Mouse (Mus musculus) testis, adult 2 months (tissue): ENCODE results near the gene Foxp1. TPM values are rescaled to one million over a fixed set of nuclear protein-coding genes. Genes with fewer than 3 reads are reported as not detected.

ENCODE experiments used
- H3K27ac ChIP-seq: fragments of 200-500 bp; 2 replicates; pipeline ENCODE4 v1.5.1; 2012; ENCODE audit warnings: low read depth, low read length; ENCODE audit not compliant: control insufficient read depth, insufficient read depth
- H3K27me3 ChIP-seq: fragments of 200-500 bp; 2 replicates; pipeline ENCODE4 v1.6.1; 2012; ENCODE audit warnings: mild to moderate bottlenecking, low read length, moderate library complexity; ENCODE audit not compliant: control insufficient read depth, insufficient read depth
- H3K36me3 ChIP-seq: fragments of 200-500 bp; 2 replicates; pipeline ENCODE4 v1.6.1; 2012; ENCODE audit warnings: mild to moderate bottlenecking, low read length; ENCODE audit not compliant: control insufficient read depth, insufficient read depth
- H3K4me1 ChIP-seq: fragments of 200-500 bp; 2 replicates; pipeline ENCODE4 v1.6.1; 2012; ENCODE audit warnings: low read length; ENCODE audit not compliant: control insufficient read depth, insufficient read depth
- H3K4me3 ChIP-seq: fragments of 200-500 bp; 2 replicates; pipeline ENCODE4 v1.5.1; 2012; ENCODE audit warnings: low read depth, mild to moderate bottlenecking, low read length, moderate library complexity, mixed read lengths; ENCODE audit not compliant: control insufficient read depth
- CTCF ChIP-seq: fragments of 200-500 bp; IDR thresholded peaks from 2 replicates; pipeline ENCODE4 v1.5.1; 2012; ENCODE audit warnings: low read depth, mild to moderate bottlenecking, inconsistent platforms, low read length, moderate library complexity; ENCODE audit not compliant: control insufficient read depth, insufficient read depth, insufficient replicate concordance
- POLR2A ChIP-seq: fragments of 200-500 bp; IDR thresholded peaks from 2 replicates; pipeline ENCODE4 v1.6.1; 2012; ENCODE audit warnings: low read depth, mild to moderate bottlenecking, inconsistent platforms, low read length, moderate library complexity; ENCODE audit not compliant: control insufficient read depth
- polyA plus RNA-seq: library from polyadenylated mRNA; depleted of rRNA; stranded (reverse); fragments of >200 nt; gene quantifications from 2 replicates; pipeline ENCODE4 v1.2.3, GENCODE M21; 2012

Gene Foxp1
- polyA plus RNA-seq, 1 experiment: 34.8 TPM

DNA sequence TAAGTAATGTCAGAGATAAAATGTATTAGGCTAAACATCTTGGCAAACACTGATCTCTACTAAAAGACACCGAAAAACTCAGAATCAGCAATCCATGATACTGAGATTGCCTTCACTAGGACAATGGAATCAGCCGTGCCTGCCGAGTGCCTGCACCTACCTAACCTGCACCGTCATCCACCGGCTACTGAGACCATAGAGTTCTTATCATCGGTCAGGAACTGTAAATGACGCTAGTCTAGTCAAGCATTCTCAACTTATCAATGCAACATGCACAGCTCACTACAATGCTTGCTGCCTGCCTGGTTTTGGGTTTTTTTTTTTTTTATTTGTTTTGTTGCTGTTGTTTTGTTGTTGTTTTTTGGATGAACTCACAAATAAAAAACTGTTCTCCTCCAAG is 542.1 kb downstream of the Foxp1 start:
- TF ChIP-seq CTCF: no peak
- no peak for TF ChIP-seq POLR2A
- Histone ChIP-seq H3K36me3 (no peaks in the 10 kb centered on the region), H3K4me1 (no peaks in the 10 kb centered on the region), H3K27ac (no peak overlapping the region), H3K27me3 (no peaks in the 10 kb centered on the region), H3K4me3 (no peak overlapping the region)

DNA sequence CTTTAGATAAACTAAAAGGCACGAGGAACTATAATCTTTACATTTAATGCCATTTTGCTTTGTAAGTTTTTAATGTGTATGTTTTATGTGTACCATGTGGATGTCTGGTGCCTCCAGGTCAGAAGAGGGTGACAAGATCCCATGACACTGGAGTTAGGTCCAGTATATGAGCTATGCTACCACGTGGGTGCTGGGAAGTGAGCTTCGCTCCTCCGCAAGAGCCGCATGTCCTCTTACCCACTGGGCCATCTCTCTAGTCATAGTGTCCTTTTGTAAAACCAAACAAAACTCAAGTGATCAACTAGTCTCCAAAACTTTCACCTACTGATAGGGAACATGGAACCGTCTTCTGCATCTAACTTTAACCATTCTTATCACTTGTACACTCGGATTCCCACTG is 542.5 kb downstream of the Foxp1 start:
- H3K4me3 ChIP-seq: no peak overlapping the region
- TF ChIP-seq POLR2A (no peak), CTCF (no peak)
- no peak overlapping the region for H3K27ac ChIP-seq
- H3K36me3 ChIP-seq: no peaks in the 10 kb centered on the region
- H3K4me1 ChIP-seq: no peaks in the 10 kb centered on the region
- no peaks in the 10 kb centered on the region for H3K27me3 ChIP-seq

DNA sequence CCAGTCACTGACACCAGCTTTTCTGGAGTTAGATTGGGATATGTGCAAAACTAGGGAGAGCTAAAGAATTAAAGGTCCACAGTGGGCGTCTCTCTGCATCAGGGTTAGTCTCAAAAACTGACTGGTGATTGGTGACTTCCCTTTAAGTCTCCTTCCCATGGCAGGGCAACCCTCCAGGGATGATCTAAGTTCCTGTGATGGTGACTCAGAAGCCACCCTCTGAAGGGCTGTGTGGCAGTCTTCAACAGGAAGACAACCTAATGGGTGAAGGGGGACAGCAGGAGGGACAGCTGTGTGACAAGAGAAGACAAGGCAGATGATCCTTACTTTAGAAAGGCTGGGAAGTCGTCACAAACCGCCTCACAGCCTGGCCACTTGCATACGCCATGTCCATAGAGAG is 544.7 kb downstream of the Foxp1 start:
- Histone ChIP-seq H3K27me3 (no peaks in the 10 kb centered on the region), H3K4me3 (no peak overlapping the region), H3K4me1 (no peaks in the 10 kb centered on the region), H3K27ac (no peak overlapping the region), H3K36me3 (no peaks in the 10 kb centered on the region)
- TF ChIP-seq CTCF: no peak
- TF ChIP-seq POLR2A: no peak

GRCm38 (mm10) chr6:98975918-98976317 is 546.6 kb downstream of the Foxp1 start:
- H3K27me3 ChIP-seq: no peaks in the 10 kb centered on the region
- no peaks in the 10 kb centered on the region for H3K4me1 ChIP-seq
- H3K36me3 ChIP-seq: no peaks in the 10 kb centered on the region
- TF ChIP-seq POLR2A (no peak), CTCF (no peak)
- H3K27ac ChIP-seq: no peak overlapping the region
- no peak overlapping the region for H3K4me3 ChIP-seq

DNA sequence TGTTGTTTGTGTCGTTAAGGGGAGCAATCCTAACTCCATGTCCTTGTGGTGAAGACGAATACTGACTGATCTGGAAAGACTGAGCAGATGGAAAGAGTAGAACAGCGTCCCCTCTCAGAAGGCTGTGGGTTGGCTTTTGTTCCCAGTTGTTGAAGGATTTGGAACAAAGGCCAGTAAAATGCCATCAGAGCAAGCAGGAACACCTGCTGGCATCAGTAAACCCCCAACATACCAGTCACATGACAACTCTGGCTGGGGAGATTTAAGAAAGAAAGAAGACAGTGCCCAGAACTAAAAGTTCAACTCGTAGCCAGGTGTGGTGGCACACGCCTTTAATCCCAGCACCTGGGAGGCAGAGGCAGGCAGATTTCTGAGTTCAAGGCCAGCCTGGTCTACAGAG is 549.1 kb downstream of the Foxp1 start:
- Histone ChIP-seq H3K27ac (no peak overlapping the region), H3K4me1 (no peaks in the 10 kb centered on the region), H3K4me3 (no peak overlapping the region), H3K27me3 (no peaks in the 10 kb centered on the region), H3K36me3 (no peaks in the 10 kb centered on the region)
- TF ChIP-seq POLR2A: no peak
- no peak for TF ChIP-seq CTCF

DNA sequence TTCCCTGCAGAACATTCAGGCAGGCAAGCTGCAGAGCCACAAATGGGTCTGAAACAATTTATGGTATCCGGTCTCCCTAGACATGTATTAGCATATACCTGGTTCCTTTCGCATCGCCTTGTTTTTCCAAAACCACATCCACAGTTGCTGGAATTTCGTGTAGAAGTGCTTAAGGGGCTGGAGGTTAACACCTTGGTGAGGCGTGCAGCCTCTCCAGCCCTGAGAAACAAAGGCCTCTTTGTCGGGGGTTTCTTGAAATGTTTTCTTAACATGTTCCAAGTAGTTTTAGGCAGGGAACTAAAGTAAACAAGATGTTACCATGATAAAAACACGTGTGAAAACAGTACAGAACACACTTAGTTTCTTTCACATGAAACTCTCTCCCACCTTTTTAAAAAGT is 550.1 kb downstream of the Foxp1 start:
- TF ChIP-seq CTCF: no peak
- TF ChIP-seq POLR2A: no peak
- H3K4me1 ChIP-seq: no peaks in the 10 kb centered on the region
- H3K36me3 ChIP-seq: no peaks in the 10 kb centered on the region
- H3K4me3 ChIP-seq: no peak overlapping the region
- H3K27ac ChIP-seq: no peak overlapping the region
- no peaks in the 10 kb centered on the region for H3K27me3 ChIP-seq

DNA sequence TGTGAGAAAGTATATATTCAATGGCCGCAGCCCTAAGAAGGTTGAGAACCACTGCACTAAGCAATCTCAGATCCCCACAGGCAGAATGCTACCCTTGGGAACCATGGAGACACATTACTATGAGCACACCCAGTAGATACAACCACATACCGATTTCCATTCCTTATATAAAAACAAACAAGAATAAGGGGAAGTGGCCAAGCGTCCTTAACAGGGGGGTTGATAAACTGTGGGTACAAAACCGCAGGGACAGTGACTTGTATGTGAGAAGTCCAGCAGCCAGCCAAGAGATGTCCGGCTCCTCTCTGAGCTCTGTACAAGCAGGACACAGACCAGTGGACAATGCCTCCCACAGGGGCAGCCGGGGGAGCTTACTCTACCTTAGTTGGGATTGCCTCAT is 563.2 kb downstream of the Foxp1 start:
- Histone ChIP-seq H3K27me3 (no peaks in the 10 kb centered on the region), H3K36me3 (no peaks in the 10 kb centered on the region), H3K27ac (no peak overlapping the region), H3K4me1 (no peaks in the 10 kb centered on the region), H3K4me3 (no peak overlapping the region)
- TF ChIP-seq POLR2A: no peak
- no peak for TF ChIP-seq CTCF
